Mouse (Mus musculus): ENCODE data around the gene Gbp2b.

- TF ChIP-seq CTCF (IDR thresholded peaks at IDR 0.05; ENCODE audit: extremely low read depth, insufficient read depth, low read length), result no peak
- TF ChIP-seq POLR2A (IDR thresholded peaks at IDR 0.05; ENCODE audit: extremely low read depth, insufficient read depth, low read length), result no peak
These were observed 7.0 kb downstream of the Gbp2b start for GRCm38 (mm10) chr3:142601675-142602074.
